Mouse (Mus musculus): ENCODE data around the gene Foxa2. TPM values are rescaled to one million over a fixed set of nuclear protein-coding genes. Genes with fewer than 3 reads are reported as not detected.

The Foxa2 gene
- total RNA-seq, 2 experiments from 2014 or later: not detected

GRCm38 (mm10) chr2:148030991-148031675, 15.6 kb downstream of the Foxa2 start:
- TF ChIP-seq CTCF (IDR thresholded peaks at IDR 0.05): no peak
- Histone ChIP-seq H3K4me3 (no peak overlapping the region), H3K27ac (no peak overlapping the region)
- intact Hi-C loops (cut with DNase I): no loop called here
- no peak for DNase-seq

- no peak overlapping the region for H3K4me3 ChIP-seq
- intact Hi-C loops (cut with DNase I): no loop called here
Measured at GRCm38 (mm10) chr2:148030613-148030935, 16.2 kb downstream of the Foxa2 start.

DNA sequence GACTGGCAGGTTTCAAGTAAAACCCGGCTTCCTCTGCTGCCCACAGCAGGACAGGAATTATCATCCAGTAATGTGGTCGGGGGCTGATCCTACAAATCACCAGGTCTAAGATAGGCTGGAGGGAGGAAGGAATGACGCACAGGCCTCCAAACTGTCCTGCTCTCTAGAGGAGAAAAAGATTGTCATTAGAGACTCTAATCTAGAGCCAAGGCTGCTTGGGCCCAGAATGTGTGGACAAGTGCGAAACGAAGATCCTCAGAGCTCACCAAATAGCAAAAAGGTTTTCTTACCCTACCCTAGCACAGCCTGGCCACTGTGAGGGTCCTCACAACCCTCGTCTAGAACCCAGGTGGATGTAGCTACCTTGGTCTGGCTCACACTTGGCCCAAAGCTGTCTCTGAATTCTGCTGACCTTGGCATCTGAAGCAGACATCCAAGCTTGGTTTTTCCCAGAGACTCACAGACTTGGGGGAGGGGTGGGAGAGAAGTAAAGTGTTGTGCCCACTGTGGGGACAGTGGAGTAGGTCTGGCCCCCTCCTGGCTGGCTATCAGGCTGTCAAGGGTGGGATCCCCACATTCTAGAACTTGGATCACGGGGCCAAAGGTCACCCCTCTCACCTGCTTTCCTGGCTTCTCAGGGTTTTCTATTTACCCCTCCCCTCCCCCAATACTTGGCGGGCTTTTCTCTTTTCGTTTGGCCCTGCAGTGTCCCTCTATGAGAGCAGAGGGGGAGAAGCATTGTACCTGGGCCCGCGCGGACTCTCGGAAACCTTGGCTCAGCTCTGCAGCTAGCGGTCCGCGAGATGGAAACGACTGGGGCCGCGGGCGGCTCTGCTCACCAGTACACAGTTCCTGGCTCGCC, 16.8 kb downstream of the Foxa2 start:
- H3K4me3 ChIP-seq: no peak overlapping the region

More at GRCm38 (mm10) chr2:148030613-148030935, 16.2 kb downstream of the Foxa2 start:
- DNase-seq: no peak
- TF ChIP-seq CTCF (IDR thresholded peaks at IDR 0.05): no peak
- H3K27ac ChIP-seq: no peak overlapping the region

GRCm38 (mm10) chr2:148029050-148029608, 17.6 kb downstream of the Foxa2 start:
- no peak for TF ChIP-seq CTCF (IDR thresholded peaks at IDR 0.05)
- Histone ChIP-seq H3K27ac (no peak overlapping the region), H3K4me3 (no peak overlapping the region)
- no peak for DNase-seq
- intact Hi-C loops (cut with DNase I): no loop called here

More for the DNA sequence above, 16.8 kb downstream of the Foxa2 start:
- no peak for DNase-seq
- TF ChIP-seq CTCF (IDR thresholded peaks at IDR 0.05): no peak
- H3K27ac ChIP-seq: no peak overlapping the region
- intact Hi-C loops (cut with DNase I): no loop called here

DNA sequence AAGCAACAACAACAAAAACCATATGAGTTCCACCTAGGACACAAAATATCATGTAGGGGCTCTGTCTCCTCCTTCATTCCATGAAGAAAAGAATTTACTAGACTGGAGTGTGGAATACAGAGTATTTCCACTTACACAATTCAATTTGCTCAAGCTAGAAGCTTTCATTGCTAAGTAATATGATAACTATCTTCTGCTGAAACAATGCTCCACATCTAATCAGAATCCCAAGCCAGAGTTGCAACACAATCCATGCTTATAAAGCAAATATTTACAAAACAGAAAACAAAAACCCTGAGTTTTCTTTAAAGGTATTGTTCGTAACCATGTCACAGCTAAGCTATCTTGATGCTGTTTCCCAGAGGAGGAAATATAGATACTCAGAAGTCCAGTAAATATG, 20.4 kb downstream of the Foxa2 start:
- Histone ChIP-seq H3K4me3 (no peak overlapping the region), H3K27ac (no peak overlapping the region)
- intact Hi-C loops (cut with DNase I): no loop called here
- DNase-seq: no peak
- TF ChIP-seq CTCF (IDR thresholded peaks at IDR 0.05): no peak

GRCm38 (mm10) chr2:148025481-148025880, 21.3 kb downstream of the Foxa2 start:
- intact Hi-C loops (cut with DNase I): no loop called here
- no peak overlapping the region for H3K27ac ChIP-seq
- no peak for DNase-seq
- no peak overlapping the region for H3K4me3 ChIP-seq
- TF ChIP-seq CTCF (IDR thresholded peaks at IDR 0.05): no peak

DNA sequence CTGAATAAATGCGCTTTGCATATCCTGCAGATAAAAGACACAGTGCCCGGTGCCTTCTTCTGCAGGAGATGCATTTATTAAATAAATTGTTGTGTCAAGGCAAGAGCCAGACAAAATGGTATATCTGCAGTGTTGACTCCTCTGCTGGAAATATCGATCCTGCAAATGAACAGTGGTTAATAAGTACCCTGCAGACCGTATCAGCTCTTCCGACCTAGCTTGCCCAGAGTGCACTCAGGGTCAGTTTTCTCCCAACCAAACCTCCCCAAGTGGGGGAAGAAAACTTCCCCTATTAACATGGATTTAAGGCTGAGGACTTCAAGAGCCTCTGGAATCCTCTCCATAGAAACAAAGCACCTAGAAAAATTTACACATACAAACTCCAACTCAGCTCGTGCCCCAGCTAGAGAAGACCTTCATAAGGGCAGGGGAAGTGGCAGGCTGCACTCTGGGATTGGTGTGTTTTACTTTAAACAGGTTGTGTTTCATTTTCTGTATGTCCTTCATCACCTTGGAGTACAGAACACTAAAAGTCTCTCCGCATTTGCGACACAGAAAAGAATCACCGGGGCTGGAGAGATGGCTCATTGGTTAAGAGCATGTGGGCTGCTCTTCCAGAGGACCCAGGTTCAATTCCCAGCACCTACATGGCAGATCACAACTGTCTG, 22.4 kb downstream of the Foxa2 start:
- no peak for TF ChIP-seq CTCF (IDR thresholded peaks at IDR 0.05)
- intact Hi-C loops (cut with DNase I): no loop called here
- Histone ChIP-seq H3K4me3 (no peak overlapping the region), H3K27ac (no peak overlapping the region)
- no peak for DNase-seq

GRCm38 (mm10) chr2:148023340-148023806, 23.4 kb downstream of the Foxa2 start:
- no peak for TF ChIP-seq CTCF (IDR thresholded peaks at IDR 0.05)
- Histone ChIP-seq H3K4me3 (no peak overlapping the region), H3K27ac (no peak overlapping the region)
- DNase-seq: no peak
- intact Hi-C loops (cut with DNase I): no loop called here

- Histone ChIP-seq H3K4me3 (no peak overlapping the region), H3K27ac (no peak overlapping the region)
- TF ChIP-seq CTCF (IDR thresholded peaks at IDR 0.05): no peak
- intact Hi-C loops (cut with DNase I): no loop called here
- no peak for DNase-seq
Measured at GRCm38 (mm10) chr2:148021919-148022570, 24.7 kb downstream of the Foxa2 start.

GRCm38 (mm10) chr2:148021016-148021415, 25.8 kb downstream of the Foxa2 start:
- DNase-seq: no peak
- no peak overlapping the region for H3K27ac ChIP-seq
- no peak for TF ChIP-seq CTCF (IDR thresholded peaks at IDR 0.05)
- intact Hi-C loops (cut with DNase I): no loop called here
- no peak overlapping the region for H3K4me3 ChIP-seq

- TF ChIP-seq CTCF (IDR thresholded peaks at IDR 0.05): no peak
- DNase-seq: no peak
- Histone ChIP-seq H3K4me3 (no peak overlapping the region), H3K27ac (no peak overlapping the region)
- intact Hi-C loops (cut with DNase I): no loop called here
Measured at GRCm38 (mm10) chr2:148020125-148020524, 26.6 kb downstream of the Foxa2 start.
